Mouse (Mus musculus) kidney, adult 2 months (tissue): ENCODE results near the gene Stk39. TPM values are rescaled to one million over a fixed set of nuclear protein-coding genes. Genes with fewer than 3 reads are reported as not detected.

Experiments used
- DNase-seq: peaks from one replicate; pipeline ENCODE4 v3.0.0; 2021
- H3K27ac ChIP-seq: fragments of 200-500 bp; 2 replicates; pipeline ENCODE4 v1.5.1; 2012; ENCODE audit warnings: low read depth, low read length, control low read depth, inconsistent platforms; ENCODE audit not compliant: insufficient read depth
- H3K27me3 ChIP-seq: fragments of 200-500 bp; replicated peaks from 2 replicates; pipeline ENCODE4 v1.6.1; 2012; ENCODE audit warnings: mild to moderate bottlenecking, moderate library complexity, low read length, inconsistent platforms; ENCODE audit not compliant: control insufficient read depth, insufficient read depth
- H3K36me3 ChIP-seq: fragments of 200-500 bp; 2 replicates; pipeline ENCODE4 v1.6.1; 2012; ENCODE audit warnings: mild to moderate bottlenecking, moderate library complexity, low read length, inconsistent platforms; ENCODE audit not compliant: control insufficient read depth, insufficient read depth
- H3K4me1 ChIP-seq: fragments of 200-500 bp; 2 replicates; pipeline ENCODE4 v1.6.1; 2011; ENCODE audit warnings: low read length; ENCODE audit not compliant: control insufficient read depth, insufficient read depth
- H3K4me3 ChIP-seq: fragments of 200-500 bp; 2 replicates; pipeline ENCODE4 v1.5.1; 2011; ENCODE audit warnings: mild to moderate bottlenecking, low read depth, low read length, control low read depth; ENCODE audit not compliant: insufficient read depth
- CTCF ChIP-seq: fragments of 200-500 bp; conservative IDR thresholded peaks from 2 replicates; pipeline ENCODE4 v1.5.1; 2011; ENCODE audit warnings: low read depth, mild to moderate bottlenecking, control low read depth, low read length, moderate library complexity, mixed read lengths; ENCODE audit not compliant: insufficient read depth, insufficient read length
- POLR2A ChIP-seq: fragments of 200-500 bp; IDR thresholded peaks from one replicate; pipeline ENCODE4 v1.6.1; 2011; ENCODE audit warnings: low read depth, low read length, control low read depth
- WGBS: fragments of 180-500 bp; shearing (Covaris S2); methylation state at CpG from one replicate; pipeline ENCODE4 v1.1.7; 2018; 5-methylcytosine and 5-hydroxymethylcytosine counted together
- polyA plus RNA-seq: library from polyadenylated mRNA; depleted of rRNA; stranded (reverse); fragments of >200 nt; gene quantifications from 2 replicates; pipeline ENCODE4 v1.2.3, GENCODE M21; 2012

The Stk39 gene
- polyA plus RNA-seq, 1 experiment: 14.6 TPM

GRCm38 (mm10) chr2:68458115-68458514, 14.0 kb downstream of the Stk39 start:
- WGBS: 90% methylated on average over 5 of the region's 5 CpGs
- DNase-seq: no peak
- TF ChIP-seq CTCF (no peak), POLR2A (no peak)

GRCm38 (mm10) chr2:68457455-68458032, 14.5 kb downstream of the Stk39 start:
- Histone ChIP-seq H3K27me3 (no peaks in the 10 kb centered on the region), H3K27ac (no peak overlapping the region), H3K4me1 (peaks cover 5% of the 10 kb centered on the region), H3K4me3 (no peak overlapping the region), H3K36me3 (no peaks in the 10 kb centered on the region)
- DNase-seq: no peak
- no peak for TF ChIP-seq CTCF
- no peak for TF ChIP-seq POLR2A
- WGBS: 62% methylated on average over 6 of the region's 6 CpGs

More at GRCm38 (mm10) chr2:68458115-68458514, 14.0 kb downstream of the Stk39 start:
- Histone ChIP-seq H3K36me3 (no peaks in the 10 kb centered on the region), H3K4me3 (no peak overlapping the region), H3K27me3 (no peaks in the 10 kb centered on the region), H3K27ac (no peak overlapping the region), H3K4me1 (peaks cover 5% of the 10 kb centered on the region; the same call in 1 of the 2 replicates)

GRCm38 (mm10) chr2:68456899-68457298, 15.2 kb downstream of the Stk39 start:
- Histone ChIP-seq H3K27ac (no peak overlapping the region), H3K27me3 (no peaks in the 10 kb centered on the region), H3K4me3 (no peak overlapping the region), H3K36me3 (no peaks in the 10 kb centered on the region), H3K4me1 (peaks cover 8% of the 10 kb centered on the region)
- TF ChIP-seq POLR2A (no peak), CTCF (no peak)
- 58% methylated on average over 6 of the region's 6 CpGs for WGBS
- DNase-seq: no peak

GRCm38 (mm10) chr2:68452379-68452778, 19.7 kb downstream of the Stk39 start:
- WGBS: 69% methylated on average over 4 of the region's 4 CpGs
- TF ChIP-seq CTCF (no peak), POLR2A (no peak)
- DNase-seq: peak; percentile 38

GRCm38 (mm10) chr2:68448035-68448434, 24.0 kb downstream of the Stk39 start:
- no peak for DNase-seq
- H3K4me1 ChIP-seq: peaks cover 5% of the 10 kb centered on the region; the same call in 1 of the 2 replicates
- H3K27ac ChIP-seq: no peak overlapping the region
- H3K4me3 ChIP-seq: no peak overlapping the region
- 84% methylated on average over 10 of the region's 10 CpGs for WGBS
- no peaks in the 10 kb centered on the region for H3K27me3 ChIP-seq
- TF ChIP-seq CTCF (no peak), POLR2A (no peak)
- no peaks in the 10 kb centered on the region for H3K36me3 ChIP-seq

More at GRCm38 (mm10) chr2:68452379-68452778, 19.7 kb downstream of the Stk39 start:
- Histone ChIP-seq H3K4me3 (no peak overlapping the region), H3K4me1 (peaks cover 8% of the 10 kb centered on the region), H3K27me3 (no peaks in the 10 kb centered on the region), H3K27ac (no peak overlapping the region), H3K36me3 (no peaks in the 10 kb centered on the region)

GRCm38 (mm10) chr2:68443141-68443540, 28.9 kb downstream of the Stk39 start:
- Histone ChIP-seq H3K4me3 (no peak overlapping the region), H3K36me3 (no peaks in the 10 kb centered on the region), H3K4me1 (peaks cover 3% of the 10 kb centered on the region; the same call in 1 of the 2 replicates), H3K27me3 (no peaks in the 10 kb centered on the region), H3K27ac (0 out of 2 replicates have a peak overlapping the region, but pooled peaks have one; percentile 1)
- no peak for DNase-seq
- WGBS: 69% methylated on average over 6 of the region's 6 CpGs
- TF ChIP-seq CTCF: no peak
- no peak for TF ChIP-seq POLR2A

GRCm38 (mm10) chr2:68442113-68442717, 29.9 kb downstream of the Stk39 start:
- Histone ChIP-seq H3K27me3 (no peaks in the 10 kb centered on the region), H3K27ac (no peak overlapping the region), H3K4me3 (no peak overlapping the region), H3K4me1 (peaks cover 3% of the 10 kb centered on the region; the same call in 1 of the 2 replicates), H3K36me3 (no peaks in the 10 kb centered on the region)
- DNase-seq: no peak
- WGBS: 58% methylated on average over 5 of the region's 5 CpGs
- no peak for TF ChIP-seq POLR2A
- TF ChIP-seq CTCF: no peak
